Mouse (Mus musculus) retina, postnatal 7 days (tissue): ENCODE measurements around the gene Zkscan3.

Experiments used
- DNase-seq: peaks from one replicate; pipeline ENCODE4 v3.0.0-alpha.2; 2012; ENCODE audit warnings: low read depth, low spot score

The Zkscan3 gene

DNA sequence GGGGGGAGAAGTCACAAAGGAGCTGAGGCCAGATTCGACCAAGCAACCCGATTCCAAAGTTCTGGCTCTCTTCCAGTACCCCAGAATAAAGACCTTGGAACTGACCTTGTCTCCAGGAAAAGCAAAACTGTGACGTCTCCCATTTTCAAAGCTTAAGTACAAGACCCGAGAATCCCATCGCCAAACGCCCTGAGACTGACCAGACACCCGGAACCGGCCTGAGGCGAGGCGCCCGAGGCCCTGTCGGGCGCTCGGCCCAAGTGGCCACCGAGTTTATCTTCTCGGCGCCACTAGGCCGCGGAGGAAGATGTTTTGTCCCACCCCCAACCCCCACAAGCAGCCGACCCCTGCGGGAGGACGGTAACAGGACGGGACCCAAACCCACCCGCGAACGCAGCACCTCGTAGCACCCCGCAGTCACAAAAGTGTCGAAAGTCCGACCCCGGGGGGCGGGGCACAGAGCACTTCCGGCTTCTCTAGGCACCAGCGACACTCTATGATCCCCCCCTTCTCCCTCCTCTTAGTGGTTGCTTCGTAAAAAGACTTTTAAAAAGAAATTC, at the start of gene Zkscan3:
Zkscan3 (minus strand) TSS at position 469 of the 560 bp plus-strand sequence.
- peak; percentile 76 for DNase-seq

GRCm38 (mm10) chr13:21447856-21448614, 45.5 kb upstream of the Zkscan3 start:
- no peak for DNase-seq

DNA sequence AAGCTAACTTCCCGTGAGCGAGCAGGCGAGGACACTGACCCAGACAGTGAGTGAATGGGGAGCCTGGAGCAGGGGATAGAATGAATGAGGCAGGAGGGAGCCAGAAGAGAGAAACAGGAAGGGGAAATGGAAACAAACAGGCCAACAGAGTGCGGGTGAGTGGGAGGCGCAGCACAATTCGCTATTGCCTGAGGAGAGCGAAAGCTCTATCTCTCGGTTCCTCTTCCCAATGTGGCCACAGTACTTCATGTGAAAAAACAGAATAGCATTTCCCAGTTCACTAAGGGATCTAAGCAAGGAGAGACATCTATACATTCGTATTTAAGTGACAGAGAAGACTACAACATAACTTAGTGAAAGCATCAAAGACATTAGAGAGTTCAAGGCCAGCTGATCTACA, 44.2 kb upstream of the Zkscan3 start:
- DNase-seq: no peak

DNA sequence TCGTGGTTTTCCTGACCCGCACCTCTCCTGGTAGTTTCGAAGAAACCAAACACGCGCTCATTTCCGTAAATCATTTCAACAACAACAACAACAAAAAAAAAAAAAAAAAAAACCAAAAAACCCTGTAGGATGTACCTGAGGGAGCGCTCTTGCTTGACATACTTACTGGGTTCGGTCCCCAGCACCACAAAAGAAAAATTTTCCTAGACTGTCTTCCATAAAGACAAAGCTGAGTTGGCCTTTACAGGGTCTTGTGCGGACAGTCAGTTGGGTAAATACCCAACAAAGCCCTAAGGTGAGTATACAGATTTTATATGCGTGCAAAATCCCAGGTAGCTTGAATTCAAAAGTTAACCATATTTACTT, 38.6 kb upstream of the Zkscan3 start:
- DNase-seq: no peak

- peak; percentile 49 for DNase-seq
These were observed 38.1 kb upstream of the Zkscan3 start, which contains the start of gene Pgbd1 for GRCm38 (mm10) chr13:21440503-21441206. Gene Pgbd1, minus strand, starts transcription at chr13:21441058.

DNA sequence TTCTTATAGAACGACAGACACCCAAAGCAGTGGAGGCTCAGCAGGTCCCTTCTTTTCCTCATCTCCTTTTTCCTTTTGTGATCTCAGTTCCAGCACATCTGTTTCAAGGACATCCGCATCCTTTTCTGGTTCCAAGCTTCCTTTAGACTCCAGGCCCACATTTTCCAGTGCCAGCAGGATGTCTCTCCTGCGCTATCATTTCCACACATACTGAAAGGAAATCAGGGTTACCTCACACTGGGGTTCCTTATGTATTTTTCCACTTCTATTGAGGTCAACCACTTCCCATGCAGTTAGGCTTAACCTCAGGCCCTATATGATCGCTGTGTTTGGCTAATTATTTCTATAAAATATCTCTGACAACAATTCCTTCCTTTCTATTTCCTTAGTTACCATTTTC, 32.9 kb upstream of the Zkscan3 start:
- DNase-seq: no peak

- no peak for DNase-seq
These were observed 25.1 kb upstream of the Zkscan3 start for GRCm38 (mm10) chr13:21427631-21428030.

DNA sequence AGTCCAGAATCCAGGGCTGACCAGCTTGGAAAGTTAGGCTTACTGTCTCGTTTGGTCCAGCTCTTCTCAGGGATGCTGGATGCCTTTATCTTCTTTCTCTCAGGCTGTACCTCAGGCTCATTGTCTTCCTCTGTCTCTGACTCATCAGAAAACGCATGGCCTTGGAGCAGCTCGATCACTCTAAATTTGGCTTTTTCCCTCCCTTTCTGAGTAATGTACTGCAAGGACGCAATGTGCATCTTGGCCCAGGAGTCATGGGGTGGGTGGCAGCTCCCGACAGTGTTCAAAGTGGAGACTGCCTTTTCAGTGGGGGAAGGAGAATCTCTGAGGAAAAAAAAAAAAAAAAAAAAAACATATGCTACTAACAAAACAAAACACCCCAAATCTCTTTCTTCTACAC, 20.7 kb upstream of the Zkscan3 start:
- no peak for DNase-seq

- DNase-seq: no peak
These were observed 16.3 kb upstream of the Zkscan3 start for GRCm38 (mm10) chr13:21418865-21419264.

GRCm38 (mm10) chr13:21417298-21418010, 14.9 kb upstream of the Zkscan3 start:
- DNase-seq: no peak

GRCm38 (mm10) chr13:21415750-21416149, 13.2 kb upstream of the Zkscan3 start:
- DNase-seq: no peak

- DNase-seq: no peak
These were observed 12.7 kb upstream of the Zkscan3 start for GRCm38 (mm10) chr13:21415266-21415665.

DNA sequence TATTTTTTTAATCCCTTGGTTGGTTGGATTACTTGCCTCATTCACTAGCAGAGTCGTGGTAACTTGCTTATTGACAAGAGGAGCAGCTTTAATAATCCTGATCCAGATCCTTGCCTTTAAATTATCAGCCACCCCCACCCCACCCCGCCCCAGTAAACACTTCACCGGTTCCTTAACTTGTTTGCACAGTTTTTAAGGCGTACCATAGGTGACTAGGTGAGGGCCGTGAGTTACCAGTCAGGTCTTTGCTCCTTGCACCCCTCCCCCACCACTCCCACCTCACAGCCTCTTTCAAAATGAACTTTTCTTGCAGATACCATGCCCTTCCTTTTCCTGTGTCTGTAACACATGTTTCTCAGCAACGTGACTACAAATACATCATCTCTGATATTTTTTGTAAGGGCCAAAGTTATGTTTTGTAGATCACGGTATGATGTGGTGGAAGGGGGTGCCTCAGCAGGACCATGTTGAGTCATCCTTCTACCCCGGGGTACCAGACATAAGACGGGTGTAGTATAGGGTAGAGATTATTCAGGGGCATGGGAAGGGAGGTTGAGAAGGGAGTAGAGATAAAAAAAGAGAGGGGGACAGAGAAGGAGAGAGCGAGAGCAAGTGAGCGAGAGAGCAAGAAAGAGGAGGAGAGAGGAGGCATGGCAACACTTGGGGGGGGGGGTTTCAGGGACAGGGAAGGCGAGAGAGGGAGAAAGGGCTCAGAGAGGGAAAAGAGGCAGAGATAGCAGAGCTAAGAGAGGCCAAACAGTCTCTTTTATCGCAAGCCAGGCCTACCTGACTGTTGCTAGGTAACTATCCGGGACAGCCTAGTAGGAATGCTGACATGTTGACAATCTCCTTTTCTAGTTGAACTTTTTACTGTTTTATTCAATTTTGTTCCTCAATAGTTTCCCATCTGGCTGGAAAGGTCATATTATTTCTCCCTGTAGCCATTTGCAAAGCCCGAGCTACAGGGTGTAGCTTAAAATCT, 12.0 kb upstream of the Zkscan3 start:
- DNase-seq: no peak

DNA sequence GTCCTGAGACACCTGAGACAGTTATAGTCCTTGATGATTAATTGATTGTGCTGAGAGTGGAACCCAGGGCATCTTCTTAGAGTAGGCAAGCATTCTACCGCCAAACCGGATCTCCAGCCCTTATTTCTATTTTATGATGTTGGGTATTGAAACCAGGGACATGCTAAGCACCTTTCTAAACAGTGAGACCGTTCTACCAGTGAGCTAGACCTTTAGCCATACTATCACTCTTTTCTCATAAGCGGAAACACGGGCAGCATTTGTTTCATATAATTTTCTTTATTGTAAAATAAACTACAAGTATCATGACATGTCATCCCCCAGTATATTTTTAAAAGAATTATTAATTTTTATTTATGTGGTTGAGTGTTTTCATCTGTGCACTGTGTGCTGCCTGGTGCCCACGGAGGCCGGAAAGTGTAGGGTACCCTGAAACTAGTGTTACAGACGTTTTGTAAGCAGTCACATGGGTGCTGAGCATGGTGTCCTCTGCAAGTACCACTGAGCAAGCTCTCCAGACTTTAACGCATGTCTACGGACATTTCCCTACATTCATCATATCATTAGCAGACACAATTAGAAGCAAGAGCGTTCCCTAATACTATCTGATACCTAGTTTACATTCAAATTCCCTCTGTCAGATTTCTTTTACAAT, 6.4 kb upstream of the Zkscan3 start:
- no peak for DNase-seq

DNA sequence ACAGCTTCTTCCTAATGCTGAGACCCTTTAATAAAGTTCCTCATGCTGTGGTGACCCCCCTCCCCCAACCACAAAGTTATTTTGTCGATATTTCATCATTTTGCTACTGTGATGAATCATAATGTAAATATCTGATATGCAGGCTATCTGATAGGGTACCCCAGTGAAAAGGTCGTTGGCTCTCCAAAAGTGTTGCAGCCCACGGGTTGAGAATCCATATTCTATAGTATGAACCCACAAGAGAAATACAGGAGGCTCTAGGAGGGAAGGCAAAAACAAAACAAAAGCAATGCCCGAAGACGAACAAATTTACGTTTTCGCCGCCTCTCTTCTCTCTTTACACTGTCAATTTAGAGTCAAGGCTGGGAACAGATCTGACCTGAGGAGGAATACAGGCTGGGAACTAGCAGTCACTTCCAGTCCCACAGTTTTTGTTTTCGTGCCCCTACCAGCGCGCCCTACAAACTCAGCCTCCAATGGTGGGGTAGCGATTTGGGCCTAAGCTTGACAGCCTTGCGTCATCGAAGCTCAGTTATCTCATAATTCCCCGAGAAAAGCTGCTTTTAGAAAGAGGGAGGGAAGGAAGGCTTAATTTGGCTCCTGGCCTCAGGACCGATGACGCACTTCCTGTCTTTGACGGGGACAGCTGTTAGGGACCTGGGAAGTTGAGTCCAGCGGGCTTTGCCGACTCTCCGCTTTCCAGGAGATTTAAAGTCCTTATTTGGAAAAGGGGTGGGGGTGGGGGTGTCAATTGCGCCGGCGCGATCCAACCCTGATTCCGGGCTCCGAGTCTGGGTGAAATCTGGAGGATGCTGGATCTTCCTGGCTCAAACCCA, 5.6 kb upstream of the Zkscan3 start:
- peak; percentile 83 for DNase-seq

GRCm38 (mm10) chr13:21407341-21407740, 4.8 kb upstream of the Zkscan3 start:
- no peak for DNase-seq

DNA sequence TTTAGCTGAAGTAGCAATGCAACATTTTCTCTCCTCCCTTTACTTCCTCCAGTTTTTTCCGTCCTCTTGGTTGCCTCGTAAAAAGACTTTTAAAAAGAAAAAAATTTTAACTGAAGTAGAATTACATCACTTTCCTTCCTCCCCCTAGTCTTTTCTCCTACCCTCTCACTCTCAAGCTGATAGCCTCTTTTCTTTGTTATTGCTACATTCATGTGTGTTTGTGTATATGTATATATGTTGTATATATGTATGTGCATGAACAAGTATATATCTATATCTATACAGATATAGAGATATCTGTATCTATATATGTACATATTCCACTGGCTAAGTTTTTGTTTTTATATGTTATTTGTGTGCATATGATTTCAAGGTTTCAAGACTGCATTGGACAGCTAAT, 293 bp upstream of the Zkscan3 start:
- no peak for DNase-seq

GRCm38 (mm10) chr13:21401636-21402286, 794 bp downstream of the Zkscan3 start:
- no peak for DNase-seq

GRCm38 (mm10) chr13:21401166-21401565, 1.4 kb downstream of the Zkscan3 start:
- DNase-seq: no peak
